Mouse (Mus musculus) E14TG2a.4 (cell line): Measurements from ENCODE around the gene Itga10.
A peak's percentile ranks its signal among the peaks of the same experiment; 100 is the strongest.
"Not testable (repeated sequence)": the region's sequence is repeated elsewhere in the genome, so short reads cannot be mapped to it uniquely, and the experiment has no call there.

Source experiments
- H3K27me3 ChIP-seq: 2 replicates; pipeline ENCODE4 v1.6.1; 2014; ENCODE audit warnings: low read length, control low read depth; ENCODE audit not compliant: insufficient read depth
- H3K36me3 ChIP-seq: 2 replicates; pipeline ENCODE4 v1.6.1; 2014; ENCODE audit warnings: low read length, control low read depth; ENCODE audit not compliant: insufficient read depth
- H3K4me1 ChIP-seq: replicated peaks from 2 replicates; pipeline ENCODE4 v1.6.1; 2014; ENCODE audit warnings: low read depth, low read length, control low read depth
- H3K4me3 ChIP-seq: replicated peaks from 2 replicates; pipeline ENCODE4 v1.5.1; 2014; ENCODE audit warnings: mild to moderate bottlenecking, low read length
- H3K9me3 ChIP-seq: 2 replicates; pipeline ENCODE4 v1.6.1; 2014; ENCODE audit warnings: low read length, control low read depth
- CTCF ChIP-seq: conservative IDR thresholded peaks from 2 replicates; pipeline ENCODE4 v1.5.1; 2014; ENCODE audit warnings: low read length
- NANOG ChIP-seq: IDR thresholded peaks from 2 replicates; pipeline ENCODE4 v1.6.1; 2014; ENCODE audit warnings: borderline replicate concordance, low read length, mixed read lengths
- POU5F1 ChIP-seq: IDR thresholded peaks from 2 replicates; pipeline ENCODE4 v1.6.1; 2014; ENCODE audit warnings: low read length, borderline replicate concordance

Itga10 gene

GRCm38 (mm10) chr3:96660901-96661300 is 15.5 kb downstream of the Itga10 start:
- H3K27me3 ChIP-seq: peaks cover 2% of the 10 kb centered on the region; the same call in 1 of the 2 replicates
- H3K4me1 ChIP-seq: peaks cover 31% of the 10 kb centered on the region
- H3K4me3 ChIP-seq: no peak overlapping the region
- no peaks in the 10 kb centered on the region for H3K9me3 ChIP-seq
- no peak for TF ChIP-seq NANOG
- no peak for TF ChIP-seq POU5F1
- TF ChIP-seq CTCF: no peak
- H3K36me3 ChIP-seq: no peaks in the 10 kb centered on the region

- H3K4me3 ChIP-seq: peak overlapping the region; percentile 39
- H3K4me1 ChIP-seq: peaks cover 17% of the 10 kb centered on the region
- no peak for TF ChIP-seq NANOG
- no peak for TF ChIP-seq CTCF
- TF ChIP-seq POU5F1: no peak
- H3K9me3 ChIP-seq: no peaks in the 10 kb centered on the region
- H3K36me3 ChIP-seq: no peaks in the 10 kb centered on the region
- no peaks in the 10 kb centered on the region; the same call in 1 of the 2 replicates for H3K27me3 ChIP-seq
These were observed 17.4 kb downstream of the Itga10 start for GRCm38 (mm10) chr3:96662731-96663316.

GRCm38 (mm10) chr3:96663432-96664239 is 18.3 kb downstream of the Itga10 start:
- Histone ChIP-seq H3K4me1 (peaks cover 15% of the 10 kb centered on the region), H3K9me3 (no peaks in the 10 kb centered on the region), H3K4me3 (peak overlapping the region; percentile 57), H3K36me3 (no peaks in the 10 kb centered on the region), H3K27me3 (no peaks in the 10 kb centered on the region; the same call in 1 of the 2 replicates)
- no peak for TF ChIP-seq POU5F1
- peak; percentile 91 for TF ChIP-seq CTCF
- no peak for TF ChIP-seq NANOG

GRCm38 (mm10) chr3:96665732-96666363 is 20.5 kb downstream of the Itga10 start:
- not testable (repeated sequence) for H3K36me3 ChIP-seq, H3K4me3 ChIP-seq, H3K9me3 ChIP-seq, H3K27me3 ChIP-seq
- H3K4me1 ChIP-seq: peaks cover 32% of the 10 kb centered on the region

GRCm38 (mm10) chr3:96666916-96667315 is 21.5 kb downstream of the Itga10 start:
- H3K36me3 ChIP-seq: no peaks in the 10 kb centered on the region
- peaks cover 9% of the 10 kb centered on the region; the same call in 1 of the 2 replicates for H3K27me3 ChIP-seq
- H3K9me3 ChIP-seq: no peaks in the 10 kb centered on the region
- no peak overlapping the region for H3K4me3 ChIP-seq
- TF ChIP-seq CTCF (no peak), POU5F1 (no peak), NANOG (no peak)
- H3K4me1 ChIP-seq: peaks cover 43% of the 10 kb centered on the region

- Histone ChIP-seq H3K4me1 (peaks cover 46% of the 10 kb centered on the region), H3K27me3 (peaks cover 9% of the 10 kb centered on the region; the same call in 1 of the 2 replicates), H3K36me3 (no peaks in the 10 kb centered on the region), H3K4me3 (no peak overlapping the region), H3K9me3 (no peaks in the 10 kb centered on the region)
- TF ChIP-seq CTCF (peak; percentile 70), POU5F1 (no peak)
These were observed 21.9 kb downstream of the Itga10 start for GRCm38 (mm10) chr3:96667316-96667715.

GRCm38 (mm10) chr3:96668424-96669067 is 23.2 kb downstream of the Itga10 start:
- Histone ChIP-seq H3K4me3 (no peak overlapping the region), H3K4me1 (peaks cover 49% of the 10 kb centered on the region), H3K27me3 (peaks cover 9% of the 10 kb centered on the region; the same call in 1 of the 2 replicates), H3K9me3 (no peaks in the 10 kb centered on the region), H3K36me3 (no peaks in the 10 kb centered on the region)
- TF ChIP-seq POU5F1 (no peak), CTCF (no peak), NANOG (no peak)

- Histone ChIP-seq H3K27me3 (peaks cover 9% of the 10 kb centered on the region; the same call in 1 of the 2 replicates), H3K4me3 (peak within 1 kb of the TSS; percentile 67), H3K4me1 (peaks cover 56% of the 10 kb centered on the region), H3K9me3 (no peaks in the 10 kb centered on the region), H3K36me3 (no peaks in the 10 kb centered on the region)
- TF ChIP-seq NANOG: no peak
- TF ChIP-seq POU5F1: no peak
- TF ChIP-seq CTCF: no peak
These were observed 24.5 kb downstream of the Itga10 start, which contains the start of gene Ankrd35 for GRCm38 (mm10) chr3:96669727-96670468. TSS of gene Ankrd35 (plus strand) at chr3:96670131.
